Mouse (Mus musculus) left cerebral cortex, postnatal 10 days (tissue): ENCODE results near the gene Defa22. TPM values are rescaled to one million over a fixed set of nuclear protein-coding genes. Genes with fewer than 3 reads are reported as not detected.
"Not testable (repeated sequence)": the region's sequence is repeated elsewhere in the genome, so short reads cannot be mapped to it uniquely, and the experiment has no call there.

Source experiments
- DNase-seq, 2 experiments: peaks; one replicate each; pipeline ENCODE4 v3.0.0; 2021 to 2022; ENCODE audit warnings: low spot score in 2 of 2, mixed read lengths in 1 of 2; ENCODE audit errors: extremely low spot score in 1 of 2
- intact Hi-C: fragments of 180-260 bp; cut with DNase I; formaldehyde crosslinking; loops from one replicate; pipeline ENCODE4 v1.15.1; 2025
- total RNA-seq, 2 experiments: library from RNA; stranded (reverse); gene quantifications; 2 replicates each; pipeline ENCODE4 v1.2.3; 2021

Gene Defa22
- total RNA-seq, result not detected

GRCm38 (mm10) chr8:21161977-21162376 is at the start of gene Defa22:
TSS of gene Defa22 (plus strand) at chr8:21162277.
- intact Hi-C loops, DNase-seq: not testable (repeated sequence)

DNA sequence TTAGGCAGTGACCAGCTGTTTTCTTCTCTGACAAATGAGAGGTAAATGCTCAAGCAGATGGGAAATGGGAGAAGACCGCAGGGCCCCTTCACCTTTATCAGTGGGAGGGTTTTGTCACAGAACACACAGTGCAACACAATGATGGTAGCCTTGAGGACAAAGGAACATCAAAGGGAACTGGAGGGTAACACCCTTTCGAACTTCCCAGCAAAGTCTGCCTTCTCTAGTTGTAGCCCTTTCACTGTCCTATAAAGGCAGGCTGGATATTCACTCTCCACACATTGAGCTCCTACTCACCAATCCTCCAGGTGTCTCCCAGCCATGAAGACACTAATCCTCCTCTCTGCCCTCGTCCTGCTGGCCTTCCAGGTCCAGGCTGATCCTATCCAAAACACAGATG is 27.7 kb upstream of the Defa22 start, which contains the start of gene Defa30:
Gene Defa30, plus strand, starts transcription at position 301 of the 400 bp plus-strand sequence.
- intact Hi-C loops, DNase-seq: not testable (repeated sequence)

GRCm38 (mm10) chr8:21191314-21191713 is 29.2 kb downstream of the Defa22 start, which contains the start of gene Defa31:
TSS of gene Defa31 (plus strand) at chr8:21191614.
- intact Hi-C loops, DNase-seq: not testable (repeated sequence)

GRCm38 (mm10) chr8:21201261-21201660 is 39.2 kb downstream of the Defa22 start, which contains the start of gene Gm15293:
TSS of gene Gm15293 (plus strand) at chr8:21201561.
- intact Hi-C loops, DNase-seq: not testable (repeated sequence)

Other genes starting within 250 kb of the Defa22 start
- not detected for gene Gm6040, start 240.2 kb upstream of the Defa22 start, total RNA-seq
- not detected for gene AY761185, start 217.6 kb upstream of the Defa22 start, total RNA-seq
- not detected for gene Defa21, start 136.7 kb upstream of the Defa22 start, total RNA-seq
- gene Defa23, start 107.2 kb upstream of the Defa22 start, total RNA-seq, result not detected
- not detected for gene Defa35, start 97.2 kb upstream of the Defa22 start, total RNA-seq
- not detected for gene Defa25, start 77.8 kb upstream of the Defa22 start, total RNA-seq
- not detected for gene Gm14851, start 66.2 kb upstream of the Defa22 start, total RNA-seq
- gene Defa30, start 27.6 kb upstream of the Defa22 start, total RNA-seq, result not detected
- not detected for gene Defa31, start 29.3 kb downstream of the Defa22 start, total RNA-seq
- not detected for gene Gm15293, start 39.3 kb downstream of the Defa22 start, total RNA-seq
- gene Gm15292, start 87.5 kb downstream of the Defa22 start, total RNA-seq, result not detected
- gene Defa27, start 153.3 kb downstream of the Defa22 start, total RNA-seq, result not detected
- not detected for gene Defa29, start 164.7 kb downstream of the Defa22 start, total RNA-seq
- not detected for gene Defa2, start 216.2 kb downstream of the Defa22 start, total RNA-seq
- not detected for gene Defa33, start 229.5 kb downstream of the Defa22 start, total RNA-seq